Mouse (Mus musculus) lung, postnatal 36 days (tissue): ENCODE results near the gene Galnt13.
"Not testable (repeated sequence)": the region's sequence is repeated elsewhere in the genome, so short reads cannot be mapped to it uniquely, and the experiment has no call there.

Experiments used
- DNase-seq: peaks from one replicate; pipeline ENCODE4 v3.0.0; 2022; ENCODE audit warnings: mixed read lengths

Gene Galnt13

GRCm38 (mm10) chr2:54936369-54936768, 500.3 kb downstream of the Galnt13 start:
- no peak for DNase-seq

DNA sequence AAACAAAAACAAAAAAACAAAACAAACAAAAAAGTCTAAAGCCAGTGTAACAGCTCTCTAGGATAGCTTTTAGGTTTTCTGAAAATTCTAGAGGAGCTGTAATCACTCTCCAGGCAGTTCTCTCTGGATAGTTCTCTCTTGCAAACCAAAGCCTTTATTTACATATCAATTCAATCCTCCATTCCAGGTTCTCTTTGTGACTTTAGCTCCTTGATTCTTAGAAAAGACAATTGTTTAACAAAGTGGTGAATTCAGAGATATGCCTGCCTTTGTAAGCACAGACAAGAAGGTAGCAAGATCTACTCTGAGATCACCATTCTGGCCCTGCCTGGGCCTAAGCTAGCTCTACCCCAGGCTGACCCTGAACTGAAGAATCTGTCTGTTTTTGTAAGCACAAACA, 501.2 kb downstream of the Galnt13 start:
- no peak for DNase-seq

DNA sequence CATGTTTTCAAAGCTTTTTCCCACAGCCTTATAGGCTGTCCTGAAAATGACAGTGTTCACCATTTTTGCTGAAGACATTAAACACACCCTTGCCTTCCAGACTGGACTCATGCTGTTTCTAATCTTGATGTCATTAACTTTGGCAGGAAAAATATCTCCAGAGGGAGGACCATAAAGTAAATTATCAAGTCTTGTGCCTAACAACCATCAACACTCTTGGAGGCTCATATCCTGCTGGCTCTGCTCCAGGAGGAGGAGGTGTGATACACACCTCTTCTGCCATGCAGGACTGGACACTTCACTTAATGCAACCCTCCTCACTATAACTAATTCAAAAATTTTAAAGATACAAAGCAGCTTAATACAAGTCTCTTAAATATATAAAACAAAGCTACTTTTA, 502.0 kb downstream of the Galnt13 start:
- no peak for DNase-seq

GRCm38 (mm10) chr2:54943386-54943785, 507.3 kb downstream of the Galnt13 start:
- no peak for DNase-seq

DNA sequence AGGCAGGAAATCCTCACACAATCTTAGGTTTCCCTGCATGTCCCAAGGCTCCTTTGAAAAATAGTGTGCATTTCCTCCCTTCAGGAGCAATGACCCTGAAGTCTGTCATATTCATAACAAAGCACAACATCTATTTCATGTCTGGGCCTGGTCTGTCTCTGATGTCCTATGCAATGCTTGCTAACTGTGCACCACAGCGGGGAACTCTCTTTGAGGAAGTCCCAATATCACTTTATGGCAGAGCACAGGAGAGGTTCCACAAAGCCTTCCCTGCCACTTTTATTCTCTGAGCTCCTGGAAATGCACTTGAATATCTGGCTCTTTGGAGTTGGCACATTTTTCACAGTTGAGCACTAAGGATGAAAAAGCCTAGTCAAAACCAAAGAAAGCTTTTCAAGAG, 547.7 kb downstream of the Galnt13 start:
- DNase-seq = no peak

DNA sequence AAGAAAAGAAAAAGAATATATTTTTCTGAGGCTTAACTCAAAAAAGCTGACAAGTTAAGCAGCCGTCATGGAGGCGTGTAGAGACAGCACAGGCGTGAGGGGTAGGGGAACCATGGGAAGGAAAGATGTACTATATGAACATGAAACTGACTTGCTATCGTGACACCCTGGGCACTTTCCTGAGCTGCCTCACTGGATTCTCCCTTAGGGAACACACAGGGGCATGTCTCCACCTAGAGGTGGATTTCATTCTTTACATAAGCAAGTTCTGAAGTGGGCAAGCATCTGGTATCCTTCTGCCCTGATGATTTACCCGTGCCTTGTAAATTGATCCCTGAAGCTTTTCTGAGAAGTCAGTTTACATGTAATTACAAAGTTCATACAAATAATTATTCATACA, 586.4 kb downstream of the Galnt13 start:
- DNase-seq = not testable (repeated sequence)

- DNase-seq = no peak
These were observed 598.5 kb downstream of the Galnt13 start for GRCm38 (mm10) chr2:55034610-55035009.

GRCm38 (mm10) chr2:55065469-55066315, 629.6 kb downstream of the Galnt13 start:
- no peak for DNase-seq

DNA sequence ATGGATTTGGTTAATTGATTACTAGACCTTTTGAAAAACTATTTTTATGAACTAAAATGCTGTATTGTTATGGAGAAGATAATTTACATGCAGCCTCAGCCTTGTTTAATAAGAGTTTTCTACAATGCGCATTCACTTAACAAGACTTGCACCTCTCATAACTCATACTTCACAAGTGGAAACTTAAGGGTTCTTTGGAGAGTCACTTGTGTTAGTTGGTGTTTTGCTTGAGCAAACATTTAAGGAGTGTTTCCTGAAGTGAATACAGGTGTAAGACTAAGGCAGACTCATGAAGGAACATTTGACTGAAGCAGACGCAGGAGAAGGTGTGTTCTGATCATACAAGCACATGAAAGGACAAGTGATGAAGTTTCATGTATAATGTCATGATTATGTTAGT, 649.5 kb downstream of the Galnt13 start:
- DNase-seq = peak; percentile 7

DNA sequence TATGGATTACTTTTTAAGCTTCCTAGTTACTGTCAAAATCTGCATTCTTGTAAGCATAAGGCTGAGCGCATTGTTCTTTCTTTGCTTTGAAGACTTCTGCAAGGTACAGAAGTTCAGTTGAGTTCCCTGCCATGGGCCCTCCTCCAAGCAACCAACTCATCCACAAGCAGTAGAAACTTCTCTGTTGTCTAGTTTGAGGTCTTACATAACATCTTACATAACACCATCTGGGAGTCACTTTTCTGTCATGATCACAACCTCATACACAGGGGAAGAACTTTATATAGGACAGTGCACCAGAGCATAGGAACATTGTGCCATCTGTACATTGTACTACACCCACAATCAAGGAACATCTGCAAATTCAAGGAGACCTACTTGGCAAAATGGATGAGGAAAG, 651.9 kb downstream of the Galnt13 start:
- no peak for DNase-seq

DNA sequence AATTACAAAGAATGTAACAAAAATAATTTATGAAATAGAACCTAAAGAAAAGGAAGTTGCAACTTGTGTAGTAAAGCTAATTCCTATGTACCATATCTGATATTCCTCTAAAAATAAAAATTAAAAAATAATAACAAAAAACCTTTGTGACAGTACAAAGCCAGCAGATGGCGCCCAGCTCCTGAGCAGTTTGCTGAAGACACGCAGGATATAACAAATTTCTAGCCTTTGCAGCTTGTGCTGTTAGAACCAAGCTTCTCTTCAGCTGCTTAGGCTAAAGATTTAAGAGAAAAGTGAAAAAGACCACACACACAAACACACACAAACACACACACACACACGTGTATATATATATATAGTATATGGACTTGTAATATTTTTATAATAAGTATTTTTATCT, 654.2 kb downstream of the Galnt13 start:
- no peak for DNase-seq

GRCm38 (mm10) chr2:55091495-55091894, 655.4 kb downstream of the Galnt13 start:
- no peak for DNase-seq

DNA sequence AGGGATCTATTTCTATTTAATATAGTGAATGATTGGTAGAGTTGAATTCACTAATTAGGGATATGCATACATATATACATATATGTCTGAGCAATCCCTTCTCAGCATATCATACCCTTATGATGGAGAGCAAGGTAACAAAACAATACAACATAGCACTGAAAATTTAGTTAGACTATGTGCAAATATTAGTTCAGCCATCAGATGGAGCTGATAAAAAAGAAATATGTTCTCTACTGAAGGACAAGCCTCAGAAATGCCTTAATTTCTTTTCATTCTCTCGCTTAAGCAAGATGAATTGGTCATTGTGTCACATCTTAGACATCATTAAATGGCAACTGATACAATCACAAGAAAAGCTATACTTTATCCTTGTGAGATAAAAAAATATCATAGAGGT, 663.0 kb downstream of the Galnt13 start:
- no peak for DNase-seq

DNA sequence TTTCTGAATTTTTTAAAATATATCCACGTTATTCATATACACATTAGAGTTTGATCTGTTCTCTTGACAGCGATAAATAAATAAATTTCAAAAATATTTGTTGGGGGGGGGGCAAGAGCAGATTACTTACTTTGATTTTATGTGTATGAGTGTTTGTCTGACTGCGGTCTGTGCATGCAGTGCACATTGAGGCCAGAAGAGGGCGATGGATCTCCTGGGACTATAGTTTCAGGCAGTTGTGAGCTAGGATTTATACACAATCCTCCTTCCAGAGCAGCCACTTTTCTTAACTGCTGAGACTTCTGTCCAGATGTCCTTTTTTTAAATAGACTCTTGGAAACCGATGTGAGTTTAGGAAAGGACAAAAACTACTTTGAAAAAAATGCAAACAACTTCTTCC, 665.2 kb downstream of the Galnt13 start:
- no peak for DNase-seq

GRCm38 (mm10) chr2:55103521-55103920, 667.4 kb downstream of the Galnt13 start:
- DNase-seq = no peak

DNA sequence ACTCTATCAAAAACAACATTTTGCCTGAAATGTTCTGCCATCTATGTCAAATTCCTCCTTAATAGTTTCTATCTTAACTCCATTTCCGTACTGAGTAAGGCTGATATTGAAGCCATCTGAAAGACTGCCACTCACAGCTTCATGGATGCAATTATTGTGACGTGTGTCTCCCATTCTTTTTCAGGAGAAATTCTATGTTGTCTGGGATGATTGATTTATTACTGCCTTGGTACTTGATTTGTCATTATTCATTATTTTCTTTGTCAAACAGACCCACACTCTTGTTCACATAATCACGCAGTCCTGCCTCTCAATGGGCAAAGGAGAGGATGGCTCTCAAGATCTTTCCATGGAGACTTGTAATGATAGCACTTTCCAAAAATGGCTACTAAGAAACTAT, 671.7 kb downstream of the Galnt13 start:
- no peak for DNase-seq

GRCm38 (mm10) chr2:55153089-55153488, 717.0 kb downstream of the Galnt13 start:
- DNase-seq = no peak

- no peak for DNase-seq
These were observed 728.7 kb downstream of the Galnt13 start for GRCm38 (mm10) chr2:55164781-55165180.
